ENCODE assay signal across 10 mouse cellular contexts in genomic region chr4:127329751-127330150, GRCm38 (mm10). TPM values are rescaled to one million over a fixed set of nuclear protein-coding genes. Genes with fewer than 3 reads are reported as not detected.
A peak's percentile ranks its signal among the peaks of the same experiment; 100 is the strongest.
DNase-seq lines count a peak whose midpoint lies in the region; ATAC-seq lines count a peak whose summit lies in the region.
"Had no signal": no experiment of that assay in that cellular context is flagged by ENCODE, and none has a peak within 500 bp of the region (broad histone marks: within the 10 kb centered on the region; RNA-seq: fewer than 3 reads in every experiment).

No protein-coding gene starts in this region.

- no peak overlapping the region for H3K9ac ChIP-seq in kidney, embryonic 16.5 days (replicated peaks; ENCODE audit: low read length)
- no peak overlapping the region for H3K9ac ChIP-seq in embryonic facial prominence, embryonic 14.5 days (ENCODE audit: low read depth, low read length)
- H3K9ac ChIP-seq in intestine, embryonic 16.5 days (ENCODE audit: low read depth, low read length) = peak overlapping the region; percentile 46; the same call in 1 of the 2 replicates
- no peak overlapping the region for H3K9ac ChIP-seq in neural tube, embryonic 13.5 days

- no peak for ATAC-seq in kidney, embryonic 16.5 days (ENCODE audit: low FRiP score, low TSS enrichment)
- ATAC-seq in embryonic facial prominence, embryonic 14.5 days (ENCODE audit: low read depth) = peak; percentile 30; the same call in 1 of the 2 replicates
- peak; percentile 23 for ATAC-seq in intestine, embryonic 16.5 days
- ATAC-seq in neural tube, embryonic 13.5 days (ENCODE audit: low read depth) = no peak

- H3K4me2 ChIP-seq in kidney, embryonic 16.5 days (replicated peaks; ENCODE audit: low read depth, low read length) = peak overlapping the region; percentile 44
- H3K4me2 ChIP-seq in embryonic facial prominence, embryonic 14.5 days (ENCODE audit: low read depth, low read length) = peak overlapping the region; percentile 45
- H3K4me2 ChIP-seq in intestine, embryonic 16.5 days (ENCODE audit: low read depth, low read length) = peak overlapping the region; percentile 58
- peak overlapping the region; percentile 48 for H3K4me2 ChIP-seq in neural tube, embryonic 13.5 days

- H3K27ac ChIP-seq in kidney, embryonic 16.5 days (ENCODE audit: low read length) = no peak overlapping the region
- H3K27ac ChIP-seq in embryonic facial prominence, embryonic 14.5 days (replicated peaks; ENCODE audit: low read depth, low read length) = peak overlapping the region; percentile 61; the same call in 1 of the 2 replicates
- no peak overlapping the region for H3K27ac ChIP-seq in intestine, embryonic 16.5 days (ENCODE audit: low read length)
- no peak overlapping the region for H3K27ac ChIP-seq in neural tube, embryonic 13.5 days (replicated peaks)

- no peak for DNase-seq in kidney, adult 11 months
- DNase-seq in embryonic facial prominence, embryonic 14.5 days (ENCODE audit: low spot score) = peak; percentile 72
- DNase-seq in adrenal gland, postnatal 14 days = no peak
- no peak for DNase-seq in spleen, adult 12 weeks (ENCODE audit: low spot score)
- no peak for DNase-seq in layer of hippocampus, postnatal 14 days (ENCODE audit: low spot score in 2 of 2)

- no peaks in the 10 kb centered on the region for H3K36me3 ChIP-seq in kidney, embryonic 16.5 days (ENCODE audit: insufficient read depth, low read length)
- H3K36me3 ChIP-seq in embryonic facial prominence, embryonic 14.5 days (ENCODE audit: control insufficient read depth, insufficient read depth, low read length) = no peaks in the 10 kb centered on the region
- H3K36me3 ChIP-seq in intestine, embryonic 16.5 days (ENCODE audit: control insufficient read depth, insufficient read depth, low read length) = no peaks in the 10 kb centered on the region
- H3K36me3 ChIP-seq in neural tube, embryonic 13.5 days = no peaks in the 10 kb centered on the region
- H3K36me3 ChIP-seq: G1E had no signal

- H3K9me3 ChIP-seq in kidney, embryonic 16.5 days (ENCODE audit: low read length) = no peaks in the 10 kb centered on the region
- no peaks in the 10 kb centered on the region for H3K9me3 ChIP-seq in embryonic facial prominence, embryonic 14.5 days (ENCODE audit: control insufficient read depth, low read length)
- no peaks in the 10 kb centered on the region for H3K9me3 ChIP-seq in intestine, embryonic 16.5 days (ENCODE audit: control insufficient read depth, low read length)
- no peaks in the 10 kb centered on the region for H3K9me3 ChIP-seq in neural tube, embryonic 13.5 days

- peaks cover 54% of the 10 kb centered on the region for H3K27me3 ChIP-seq in kidney, embryonic 16.5 days (ENCODE audit: insufficient read depth, low read length)
- H3K27me3 ChIP-seq in embryonic facial prominence, embryonic 14.5 days (replicated peaks; ENCODE audit: control insufficient read depth, insufficient read depth, low read length) = peaks cover 62% of the 10 kb centered on the region
- peaks cover 28% of the 10 kb centered on the region for H3K27me3 ChIP-seq in intestine, embryonic 16.5 days (replicated peaks; ENCODE audit: control insufficient read depth, insufficient read depth, low read length)
- H3K27me3 ChIP-seq in neural tube, embryonic 13.5 days = peaks cover 70% of the 10 kb centered on the region

- H3K4me3 ChIP-seq in kidney, embryonic 16.5 days (ENCODE audit: low read length) = peak overlapping the region; percentile 26
- H3K4me3 ChIP-seq in embryonic facial prominence, embryonic 14.5 days (ENCODE audit: low read depth, low read length) = peak overlapping the region; percentile 31
- H3K4me3 ChIP-seq in intestine, embryonic 16.5 days (ENCODE audit: low read length) = peak overlapping the region; percentile 38
- peak overlapping the region; percentile 20; the same call in 1 of the 2 replicates for H3K4me3 ChIP-seq in neural tube, embryonic 13.5 days

- peaks cover 18% of the 10 kb centered on the region for H3K4me1 ChIP-seq in kidney, embryonic 16.5 days (ENCODE audit: insufficient read depth, low read length)
- peaks cover 7% of the 10 kb centered on the region for H3K4me1 ChIP-seq in embryonic facial prominence, embryonic 14.5 days (ENCODE audit: control insufficient read depth, insufficient read depth, low read length)
- peaks cover 11% of the 10 kb centered on the region for H3K4me1 ChIP-seq in intestine, embryonic 16.5 days (ENCODE audit: control insufficient read depth, insufficient read depth, low read length)
- H3K4me1 ChIP-seq in neural tube, embryonic 13.5 days (replicated peaks) = peaks cover 23% of the 10 kb centered on the region

- WGBS in kidney, embryonic 16.5 days = under 1% methylated on average over 13 of the region's 13 CpGs
- 1% methylated on average over 13 of the region's 13 CpGs for WGBS in embryonic facial prominence, embryonic 14.5 days
- WGBS in intestine, embryonic 16.5 days = under 1% methylated on average over 13 of the region's 13 CpGs
- 1% methylated on average over 13 of the region's 13 CpGs for WGBS in neural tube, embryonic 13.5 days

RNA-seq across cellular contexts. Expression of gene Gjb3, which starts 0.9 kb away (rescaled TPM):
- 1.3 TPM in 2 replicates for polyA plus RNA-seq in kidney, embryonic 16.5 days (2015; fragmentation: Nextera tagmentation; extraction: Ambion mirVana)
- 5.4 and 5.7 TPM in 2 replicates for polyA plus RNA-seq in embryonic facial prominence, embryonic 14.5 days (2014; fragmentation: Nextera tagmentation; extraction: Ambion mirVana)
- polyA plus RNA-seq in intestine, embryonic 16.5 days (2015; fragmentation: Nextera tagmentation; extraction: Ambion mirVana) = 3.9 and 5.6 TPM in 2 replicates
- not detected in 2 replicates for polyA plus RNA-seq in neural tube, embryonic 13.5 days (2015; fragmentation: Nextera tagmentation; extraction: Ambion mirVana)
- total RNA-seq in adrenal gland, postnatal 14 days (2021) = 0.26 TPM in 1 of 2 replicates, not detected in the other
- total RNA-seq in layer of hippocampus, postnatal 14 days (2021) = 1 to 10 TPM in 1 of 2 experiments, under 1 TPM in 1; 0.35 to 1.0 TPM
- total RNA-seq: G1E had no signal
- polyA plus RNA-seq: G1E had no signal

RNA-seq across cellular contexts. Expression of gene Gja4, which starts 15.9 kb away (rescaled TPM):
- 30.9 TPM in 2 replicates for polyA plus RNA-seq in kidney, embryonic 16.5 days (2015; fragmentation: Nextera tagmentation; extraction: Ambion mirVana)
- 20.0 and 20.7 TPM in 2 replicates for polyA plus RNA-seq in embryonic facial prominence, embryonic 14.5 days (2014; fragmentation: Nextera tagmentation; extraction: Ambion mirVana)
- polyA plus RNA-seq in intestine, embryonic 16.5 days (2015; fragmentation: Nextera tagmentation; extraction: Ambion mirVana) = 17.2 and 17.9 TPM in 2 replicates
- polyA plus RNA-seq in neural tube, embryonic 13.5 days (2015; fragmentation: Nextera tagmentation; extraction: Ambion mirVana) = 18.4 and 22.9 TPM in 2 replicates
- 10.0 and 13.2 TPM in 2 replicates for total RNA-seq in adrenal gland, postnatal 14 days (2021)
- total RNA-seq in layer of hippocampus, postnatal 14 days (2021) = 1 to 10 TPM; 7.7 to 8.6 TPM
- polyA plus RNA-seq: G1E had no signal

RNA-seq across cellular contexts. Expression of gene Gjb4, which starts 24.1 kb away (rescaled TPM):
- polyA plus RNA-seq in kidney, embryonic 16.5 days (2015; fragmentation: Nextera tagmentation; extraction: Ambion mirVana) = 0.87 and 0.92 TPM in 2 replicates
- polyA plus RNA-seq in embryonic facial prominence, embryonic 14.5 days (2014; fragmentation: Nextera tagmentation; extraction: Ambion mirVana) = 0.60 and 1.3 TPM in 2 replicates
- polyA plus RNA-seq in intestine, embryonic 16.5 days (2015; fragmentation: Nextera tagmentation; extraction: Ambion mirVana) = 0.09 TPM in 1 of 2 replicates, not detected in the other
- not detected in 2 replicates for polyA plus RNA-seq in neural tube, embryonic 13.5 days (2015; fragmentation: Nextera tagmentation; extraction: Ambion mirVana)
- total RNA-seq in adrenal gland, postnatal 14 days (2021) = not detected in 2 replicates
- not detected for total RNA-seq in layer of hippocampus, postnatal 14 days (2021)
- polyA plus RNA-seq: frontal cortex, adult 2 months; G1E had no signal

RNA-seq across cellular contexts. Expression of gene Gjb5, which starts 28.2 kb away (rescaled TPM):
- 1.5 and 1.8 TPM in 2 replicates for polyA plus RNA-seq in kidney, embryonic 16.5 days (2015; fragmentation: Nextera tagmentation; extraction: Ambion mirVana)
- 1.1 and 1.4 TPM in 2 replicates for polyA plus RNA-seq in embryonic facial prominence, embryonic 14.5 days (2014; fragmentation: Nextera tagmentation; extraction: Ambion mirVana)
- polyA plus RNA-seq in intestine, embryonic 16.5 days (2015; fragmentation: Nextera tagmentation; extraction: Ambion mirVana) = 0.73 and 0.88 TPM in 2 replicates
- 0.22 and 0.45 TPM in 2 replicates for polyA plus RNA-seq in neural tube, embryonic 13.5 days (2015; fragmentation: Nextera tagmentation; extraction: Ambion mirVana)
- 0.37 and 0.49 TPM in 2 replicates for total RNA-seq in adrenal gland, postnatal 14 days (2021)
- total RNA-seq in layer of hippocampus, postnatal 14 days (2021) = not detected
- polyA plus RNA-seq: G1E had no signal

Comparison
In these comparisons a context has a peak if more than half of its experiments do, and no peak if none do; other contexts are left out.
1. ATAC-seq: peak in embryonic facial prominence, embryonic 14.5 days (single experiment) and intestine, embryonic 16.5 days (single experiment); none in kidney, embryonic 16.5 days (single experiment) and neural tube, embryonic 13.5 days (single experiment).
2. Peak in every context shown above with its lines, with median percentiles within 50 percentile points of each other: H3K4me2 ChIP-seq and H3K4me3 ChIP-seq.